Comparison of ENCODE assay signal across 10 mouse cellular contexts in genomic region chr15:86344906-86345331, GRCm38 (mm10).
DNase-seq lines count a peak whose midpoint lies in the region; ATAC-seq and TF ChIP-seq lines count a peak whose summit lies in the region.
"Had no signal": no experiment of that assay in that cellular context is flagged by ENCODE, and none has a peak within 500 bp of the region (broad histone marks: within the 10 kb centered on the region; RNA-seq: fewer than 3 reads in every experiment).

No protein-coding gene starts in this region.

- peak overlapping the region; percentile 10; the same call in 1 of the 2 replicates for H3K4me3 ChIP-seq in spleen, adult 2 months (ENCODE audit: extremely low read depth, insufficient read depth, insufficient read length)
- no peak overlapping the region for H3K4me3 ChIP-seq in limb, embryonic 10.5 days

- no peak for TF ChIP-seq CTCF in spleen, adult 2 months (IDR thresholded peaks at IDR 0.05; ENCODE audit: extremely low read depth, insufficient read depth, insufficient read length, insufficient replicate concordance)

- WGBS in spleen, adult 2 months, result 15% methylated on average over 8 of the region's 8 CpGs
- 48% methylated on average over 8 of the region's 8 CpGs for WGBS in limb, embryonic 10.5 days

- peak; percentile 76 for ATAC-seq in frontal cortex, adult (ENCODE audit: low TSS enrichment)

- DNase-seq in frontal cortex, postnatal 10 days (ENCODE audit: low spot score in 2 of 2), result no peak
- DNase-seq in spleen, adult 2 months (ENCODE audit: low read depth in 1 of 2, low spot score in 2 of 2), result no peak
- DNase-seq in spleen, postnatal 4 days (ENCODE audit: low spot score in 2 of 2), result no peak
- DNase-seq in limb, embryonic 10.5 days (ENCODE audit: low spot score), result peak; percentile 35
- peak; percentile 69 for DNase-seq in thymus, postnatal 25 days
- no peak for DNase-seq in cerebellum, adult 11-12 months
- DNase-seq in ovary, postnatal 36 days (ENCODE audit: low spot score), result no peak
- DNase-seq: cerebellum, postnatal 10 days; lung, embryonic 14.5 days had no signal

- H3K27me3 ChIP-seq in spleen, adult 2 months (ENCODE audit: control insufficient read depth, insufficient read depth, low read length), result no peaks in the 10 kb centered on the region
- H3K27me3 ChIP-seq in limb, embryonic 10.5 days (ENCODE audit: low read depth, poor library complexity, severe bottlenecking), result no peaks in the 10 kb centered on the region

- H3K36me3 ChIP-seq in spleen, adult 2 months (ENCODE audit: control insufficient read depth, insufficient read depth, low read length), result no peaks in the 10 kb centered on the region
- no peaks in the 10 kb centered on the region for H3K36me3 ChIP-seq in limb, embryonic 10.5 days

- H3K9me3 ChIP-seq in limb, embryonic 10.5 days (replicated peaks), result no peaks in the 10 kb centered on the region

- peak overlapping the region; percentile 69 for H3K27ac ChIP-seq in spleen, adult 2 months (ENCODE audit: insufficient read depth, low read length)
- no peak overlapping the region for H3K27ac ChIP-seq in limb, embryonic 10.5 days

- no peak for TF ChIP-seq POLR2A in spleen, adult 2 months (IDR thresholded peaks at IDR 0.05; ENCODE audit: low read depth, low read length)

- H3K4me1 ChIP-seq in spleen, adult 2 months (ENCODE audit: control insufficient read depth, insufficient read depth, insufficient read length), result peaks cover 20% of the 10 kb centered on the region
- H3K4me1 ChIP-seq in limb, embryonic 10.5 days, result peaks cover 63% of the 10 kb centered on the region

Comparison
In these comparisons a context has a peak if more than half of its experiments do, and no peak if none do; other contexts are left out.
1. DNase-seq: peak in limb, embryonic 10.5 days (single experiment) and thymus, postnatal 25 days (single experiment); none in frontal cortex, postnatal 10 days (0 of 2), spleen, adult 2 months (0 of 2), spleen, postnatal 4 days (0 of 2), cerebellum, adult 11-12 months (single experiment) and ovary, postnatal 36 days (single experiment).